Mouse (Mus musculus): ENCODE measurements around the gene Xxylt1. TPM values are rescaled to one million over a fixed set of nuclear protein-coding genes. Genes with fewer than 3 reads are reported as not detected.
A peak's percentile ranks its signal among the peaks of the same experiment; 100 is the strongest.

The Xxylt1 gene
- polyA plus RNA-seq, 1 experiment from 2014 or later = 19.1 TPM

DNA sequence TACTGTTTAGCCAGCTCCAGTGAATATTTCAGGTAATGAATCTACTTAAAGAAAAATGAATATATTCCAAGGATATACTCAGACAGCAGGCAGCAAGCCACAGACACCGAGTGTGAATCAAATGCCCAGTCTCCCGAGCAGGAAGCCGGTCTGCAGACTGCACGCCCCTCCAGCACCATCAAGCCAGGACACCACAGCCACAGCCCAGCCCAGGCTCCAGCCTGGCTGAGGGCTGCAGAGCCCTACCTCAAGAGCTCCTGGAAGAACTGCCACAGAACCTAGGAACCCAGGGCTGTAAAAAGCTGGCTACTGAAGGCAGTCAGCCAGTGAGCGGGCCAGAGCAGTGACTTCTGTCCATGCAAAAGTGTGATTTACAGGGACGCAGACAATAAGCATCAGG is 28.4 kb downstream of the Xxylt1 start:
- H3K4me1 ChIP-seq (ENCODE audit: control insufficient read depth, insufficient read depth, low read length) = peaks cover 2% of the 10 kb centered on the region; the same call in 1 of the 2 replicates
- no peaks in the 10 kb centered on the region for H3K9me3 ChIP-seq (ENCODE audit: control insufficient read depth, low read length)
- DNase-seq (ENCODE audit: low spot score) (no peak), ATAC-seq (ENCODE audit: low read depth) (no peak)
- 67% methylated on average over 6 of the region's 6 CpGs for WGBS
- no peaks in the 10 kb centered on the region for H3K27me3 ChIP-seq (replicated peaks; ENCODE audit: control insufficient read depth, insufficient read depth, low read length)
- H3K4me3 ChIP-seq (ENCODE audit: low read depth, low read length) = no peak overlapping the region
- H3K4me2 ChIP-seq (ENCODE audit: low read depth, low read length) = no peak overlapping the region
- H3K27ac ChIP-seq (replicated peaks; ENCODE audit: low read depth, low read length) = no peak overlapping the region
- H3K36me3 ChIP-seq (ENCODE audit: control insufficient read depth, insufficient read depth, low read length) = no peaks in the 10 kb centered on the region
- no peak overlapping the region for H3K9ac ChIP-seq (ENCODE audit: low read depth, low read length)

- H3K4me1 ChIP-seq (ENCODE audit: control insufficient read depth, insufficient read depth, low read length) = peaks cover 5% of the 10 kb centered on the region
- H3K9me3 ChIP-seq (ENCODE audit: control insufficient read depth, low read length) = no peaks in the 10 kb centered on the region
- H3K9ac ChIP-seq (ENCODE audit: low read depth, low read length) = no peak overlapping the region
- 75% methylated on average over 7 of the region's 7 CpGs for WGBS
- no peak overlapping the region for H3K4me2 ChIP-seq (ENCODE audit: low read depth, low read length)
- no peak for ATAC-seq (ENCODE audit: low read depth)
- no peak for DNase-seq (ENCODE audit: low spot score)
- no peaks in the 10 kb centered on the region for H3K27me3 ChIP-seq (replicated peaks; ENCODE audit: control insufficient read depth, insufficient read depth, low read length)
- no peak overlapping the region for H3K4me3 ChIP-seq (ENCODE audit: low read depth, low read length)
- no peak overlapping the region for H3K27ac ChIP-seq (replicated peaks; ENCODE audit: low read depth, low read length)
- no peaks in the 10 kb centered on the region for H3K36me3 ChIP-seq (ENCODE audit: control insufficient read depth, insufficient read depth, low read length)
Observed at GRCm38 (mm10) chr16:31052177-31052726, 29.0 kb downstream of the Xxylt1 start.

- peaks cover 12% of the 10 kb centered on the region for H3K4me1 ChIP-seq (ENCODE audit: control insufficient read depth, insufficient read depth, low read length)
- H3K27me3 ChIP-seq (replicated peaks; ENCODE audit: control insufficient read depth, insufficient read depth, low read length) = no peaks in the 10 kb centered on the region
- H3K36me3 ChIP-seq (ENCODE audit: control insufficient read depth, insufficient read depth, low read length) = no peaks in the 10 kb centered on the region
- H3K4me2 ChIP-seq (ENCODE audit: low read depth, low read length) = no peak overlapping the region
- no peak overlapping the region for H3K9ac ChIP-seq (ENCODE audit: low read depth, low read length)
- H3K27ac ChIP-seq (replicated peaks; ENCODE audit: low read depth, low read length) = no peak overlapping the region
- 82% methylated on average over 7 of the region's 7 CpGs for WGBS
- DNase-seq (ENCODE audit: low spot score) (no peak), ATAC-seq (ENCODE audit: low read depth) (no peak)
- no peak overlapping the region for H3K4me3 ChIP-seq (ENCODE audit: low read depth, low read length)
- no peaks in the 10 kb centered on the region for H3K9me3 ChIP-seq (ENCODE audit: control insufficient read depth, low read length)
Observed at GRCm38 (mm10) chr16:31050701-31051100, 30.5 kb downstream of the Xxylt1 start.

DNA sequence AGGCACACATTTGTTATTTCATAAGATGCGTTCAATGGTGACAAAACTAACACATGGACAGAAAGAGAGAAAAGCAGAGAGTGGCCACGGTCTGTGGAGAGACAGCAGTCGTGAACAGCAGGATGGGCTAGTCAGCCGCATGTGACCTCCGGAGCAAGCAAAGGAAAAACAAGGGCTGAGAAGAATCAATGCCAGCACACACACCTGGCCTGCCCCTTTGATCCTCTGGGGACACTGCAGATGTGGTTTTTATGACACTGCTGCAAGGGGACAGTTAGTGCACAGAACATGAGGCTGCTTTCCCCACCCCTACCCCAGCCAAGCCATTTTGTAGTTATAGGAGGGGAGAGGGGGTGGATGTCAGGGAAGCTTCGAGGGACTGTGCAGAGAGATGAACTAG is 33.0 kb downstream of the Xxylt1 start:
- DNase-seq (ENCODE audit: low spot score) = no peak
- Histone ChIP-seq H3K36me3 (ENCODE audit: control insufficient read depth, insufficient read depth, low read length) (no peaks in the 10 kb centered on the region), H3K4me2 (ENCODE audit: low read depth, low read length) (no peak overlapping the region), H3K27me3 (replicated peaks; ENCODE audit: control insufficient read depth, insufficient read depth, low read length) (no peaks in the 10 kb centered on the region), H3K4me1 (ENCODE audit: control insufficient read depth, insufficient read depth, low read length) (peaks cover 12% of the 10 kb centered on the region), H3K9ac (ENCODE audit: low read depth, low read length) (no peak overlapping the region), H3K27ac (replicated peaks; ENCODE audit: low read depth, low read length) (no peak overlapping the region), H3K4me3 (ENCODE audit: low read depth, low read length) (no peak overlapping the region), H3K9me3 (ENCODE audit: control insufficient read depth, low read length) (no peaks in the 10 kb centered on the region)
- no peak for ATAC-seq (ENCODE audit: low read depth)
- WGBS = 84% methylated on average over 6 of the region's 6 CpGs

DNA sequence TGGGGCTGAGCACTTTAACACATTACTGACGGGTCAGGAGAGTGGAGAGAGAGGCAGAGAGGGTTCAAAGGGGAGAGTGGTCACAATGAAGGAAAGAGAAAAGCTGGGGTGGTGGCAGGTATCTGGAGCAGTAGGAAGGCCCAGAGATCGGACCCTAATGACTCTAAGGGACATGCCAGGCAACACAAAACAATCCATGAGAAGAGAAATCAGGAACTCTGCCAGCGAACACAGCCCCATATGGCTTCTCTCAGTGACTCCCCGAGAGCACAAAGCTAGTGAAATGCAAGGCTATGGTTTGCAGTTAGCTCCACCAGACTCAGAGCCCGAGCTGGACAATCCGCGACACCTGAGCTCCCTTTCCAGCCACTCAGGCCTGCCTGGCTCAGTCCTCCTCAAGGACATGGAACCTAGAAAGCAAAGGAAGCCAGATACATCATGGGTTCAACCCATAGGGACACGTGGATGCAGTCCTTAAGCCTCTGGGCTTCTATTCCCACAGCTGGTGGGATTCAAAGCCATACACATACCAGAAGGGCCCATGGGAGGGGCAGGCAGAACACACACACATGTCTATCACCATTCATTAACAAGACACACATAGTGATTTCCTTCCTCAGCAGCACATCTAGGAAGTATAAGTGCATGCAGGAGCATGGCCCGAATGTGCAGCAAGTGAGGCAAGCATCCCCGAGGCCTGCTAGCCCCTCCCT is 33.9 kb downstream of the Xxylt1 start:
- 70% methylated on average over 9 of the region's 10 CpGs for WGBS
- DNase-seq (ENCODE audit: low spot score) (peak; percentile 63), ATAC-seq (ENCODE audit: low read depth) (peak; percentile 70; the same call in 1 of the 2 replicates)

GRCm38 (mm10) chr16:31046217-31046659 is 35.0 kb downstream of the Xxylt1 start:
- Histone ChIP-seq H3K36me3 (ENCODE audit: control insufficient read depth, insufficient read depth, low read length) (no peaks in the 10 kb centered on the region), H3K9me3 (ENCODE audit: control insufficient read depth, low read length) (no peaks in the 10 kb centered on the region), H3K4me1 (ENCODE audit: control insufficient read depth, insufficient read depth, low read length) (peaks cover 12% of the 10 kb centered on the region), H3K27me3 (replicated peaks; ENCODE audit: control insufficient read depth, insufficient read depth, low read length) (no peaks in the 10 kb centered on the region), H3K9ac (ENCODE audit: low read depth, low read length) (no peak overlapping the region), H3K27ac (replicated peaks; ENCODE audit: low read depth, low read length) (peak overlapping the region; percentile 35), H3K4me2 (ENCODE audit: low read depth, low read length) (no peak overlapping the region), H3K4me3 (ENCODE audit: low read depth, low read length) (no peak overlapping the region)
- ATAC-seq (ENCODE audit: low read depth) (peak; percentile 26; the same call in 1 of the 2 replicates), DNase-seq (ENCODE audit: low spot score) (peak; percentile 67)
- 59% methylated on average over 14 of the region's 14 CpGs for WGBS

More for the DNA sequence above, 33.9 kb downstream of the Xxylt1 start:
- no peak overlapping the region for H3K4me2 ChIP-seq (ENCODE audit: low read depth, low read length)
- no peak overlapping the region for H3K9ac ChIP-seq (ENCODE audit: low read depth, low read length)
- H3K4me1 ChIP-seq (ENCODE audit: control insufficient read depth, insufficient read depth, low read length) = peaks cover 12% of the 10 kb centered on the region
- H3K27ac ChIP-seq (replicated peaks; ENCODE audit: low read depth, low read length) = no peak overlapping the region
- H3K4me3 ChIP-seq (ENCODE audit: low read depth, low read length) = no peak overlapping the region
- no peaks in the 10 kb centered on the region for H3K36me3 ChIP-seq (ENCODE audit: control insufficient read depth, insufficient read depth, low read length)
- no peaks in the 10 kb centered on the region for H3K9me3 ChIP-seq (ENCODE audit: control insufficient read depth, low read length)
- H3K27me3 ChIP-seq (replicated peaks; ENCODE audit: control insufficient read depth, insufficient read depth, low read length) = no peaks in the 10 kb centered on the region

DNA sequence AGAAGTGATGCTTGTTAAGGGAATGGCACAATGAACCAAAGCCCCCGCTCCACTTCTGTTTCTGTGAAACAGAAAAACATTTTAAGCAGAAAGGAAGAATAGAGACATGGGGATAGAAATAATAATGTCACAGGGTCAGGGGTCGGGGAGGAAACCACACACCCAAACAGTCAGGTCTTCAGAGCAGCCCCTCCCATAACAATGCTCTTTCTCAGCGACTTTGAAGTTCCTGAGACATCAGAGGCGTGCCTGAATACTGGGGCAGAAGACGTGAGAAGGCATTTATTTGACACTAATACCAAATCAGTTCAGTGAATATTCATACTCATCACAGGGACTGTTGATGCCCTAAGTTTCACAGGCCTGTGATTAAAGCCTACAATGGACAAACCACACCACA is 36.0 kb downstream of the Xxylt1 start:
- no peak for ATAC-seq (ENCODE audit: low read depth)
- no peak overlapping the region for H3K27ac ChIP-seq (replicated peaks; ENCODE audit: low read depth, low read length)

DNA sequence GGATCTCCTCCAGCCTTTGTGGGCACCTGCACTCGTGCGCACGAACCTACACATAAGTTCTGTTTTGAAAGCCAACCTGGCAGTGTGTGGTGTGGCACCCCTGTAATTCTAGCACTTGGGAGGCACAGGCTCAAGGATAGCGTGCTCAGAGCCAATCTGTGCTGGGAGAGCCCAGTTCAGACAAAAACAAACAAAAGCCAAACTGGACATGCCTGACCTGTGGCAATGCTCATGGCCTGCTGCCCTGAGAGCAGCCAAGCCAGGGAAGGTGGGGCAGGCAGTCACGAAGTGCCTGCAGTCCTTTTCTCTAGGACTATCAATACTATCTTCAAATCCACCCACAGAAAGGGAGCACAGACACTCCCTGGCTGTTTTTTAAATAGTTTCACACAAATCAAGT is 38.1 kb downstream of the Xxylt1 start:
- WGBS = 80% methylated on average over 5 of the region's 5 CpGs
- Histone ChIP-seq H3K9ac (ENCODE audit: low read depth, low read length) (no peak overlapping the region), H3K36me3 (ENCODE audit: control insufficient read depth, insufficient read depth, low read length) (no peaks in the 10 kb centered on the region)

More for the DNA sequence above, 36.0 kb downstream of the Xxylt1 start:
- Histone ChIP-seq H3K27me3 (replicated peaks; ENCODE audit: control insufficient read depth, insufficient read depth, low read length) (no peaks in the 10 kb centered on the region), H3K9me3 (ENCODE audit: control insufficient read depth, low read length) (no peaks in the 10 kb centered on the region), H3K4me2 (ENCODE audit: low read depth, low read length) (no peak overlapping the region), H3K9ac (ENCODE audit: low read depth, low read length) (no peak overlapping the region), H3K4me3 (ENCODE audit: low read depth, low read length) (no peak overlapping the region), H3K36me3 (ENCODE audit: control insufficient read depth, insufficient read depth, low read length) (no peaks in the 10 kb centered on the region), H3K4me1 (ENCODE audit: control insufficient read depth, insufficient read depth, low read length) (peaks cover 15% of the 10 kb centered on the region)
- 81% methylated on average over 5 of the region's 5 CpGs for WGBS
- no peak for DNase-seq (ENCODE audit: low spot score)

DNA sequence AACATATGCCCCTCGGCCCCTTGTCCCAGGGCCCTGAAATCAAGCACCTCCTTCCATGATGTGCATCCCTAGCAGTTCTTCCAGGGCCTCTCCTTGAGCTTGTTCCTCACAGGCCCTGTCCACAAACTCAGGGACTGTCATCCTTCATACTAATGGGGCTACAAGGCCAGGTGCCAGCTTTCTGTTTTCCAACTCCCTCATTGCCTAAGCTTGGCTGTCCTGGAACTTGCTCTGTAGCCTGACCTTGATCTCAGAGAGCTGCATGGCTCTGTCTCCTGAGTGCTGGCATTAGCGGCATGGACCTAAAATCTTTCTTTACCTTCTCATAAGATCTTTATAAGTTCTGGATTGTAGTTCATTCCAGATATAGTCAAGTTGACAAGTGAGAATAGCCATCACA is 39.7 kb downstream of the Xxylt1 start:
- Histone ChIP-seq H3K27ac (replicated peaks; ENCODE audit: low read depth, low read length) (no peak overlapping the region), H3K9ac (ENCODE audit: low read depth, low read length) (no peak overlapping the region), H3K4me3 (ENCODE audit: low read depth, low read length) (no peak overlapping the region), H3K4me1 (ENCODE audit: control insufficient read depth, insufficient read depth, low read length) (peaks cover 5% of the 10 kb centered on the region), H3K36me3 (ENCODE audit: control insufficient read depth, insufficient read depth, low read length) (no peaks in the 10 kb centered on the region), H3K27me3 (replicated peaks; ENCODE audit: control insufficient read depth, insufficient read depth, low read length) (no peaks in the 10 kb centered on the region), H3K9me3 (ENCODE audit: control insufficient read depth, low read length) (no peaks in the 10 kb centered on the region), H3K4me2 (ENCODE audit: low read depth, low read length) (no peak overlapping the region)
- no peak for DNase-seq (ENCODE audit: low spot score)
- WGBS = 89% methylated on average over 2 of the region's 2 CpGs
- ATAC-seq (ENCODE audit: low read depth) = no peak

More for the DNA sequence above, 38.1 kb downstream of the Xxylt1 start:
- ATAC-seq (ENCODE audit: low read depth) = no peak
- no peaks in the 10 kb centered on the region for H3K9me3 ChIP-seq (ENCODE audit: control insufficient read depth, low read length)
- H3K4me2 ChIP-seq (ENCODE audit: low read depth, low read length) = no peak overlapping the region
- H3K27me3 ChIP-seq (replicated peaks; ENCODE audit: control insufficient read depth, insufficient read depth, low read length) = no peaks in the 10 kb centered on the region
- no peak for DNase-seq (ENCODE audit: low spot score)
- no peak overlapping the region for H3K27ac ChIP-seq (replicated peaks; ENCODE audit: low read depth, low read length)
- no peak overlapping the region for H3K4me3 ChIP-seq (ENCODE audit: low read depth, low read length)
- H3K4me1 ChIP-seq (ENCODE audit: control insufficient read depth, insufficient read depth, low read length) = peaks cover 15% of the 10 kb centered on the region

Data from embryonic facial prominence, embryonic 14.5 days (tissue).